Mouse (Mus musculus) megakaryocyte, adult 5-6 weeks (primary cell): ENCODE measurements at regions not wholly inside any gene's neighbourhood (a gene's known extent, or its start where the extent isn't known, plus 50 kb on each side); places are given as distances from the start of the nearest gene placed in this dataset.

Source experiments
- ATAC-seq: 2 replicates; pipeline ENCODE4 v1.8.0; 2016; ENCODE audit warnings: mild to moderate bottlenecking, inconsistent platforms; ENCODE audit not compliant: poor library complexity, severe bottlenecking

DNA sequence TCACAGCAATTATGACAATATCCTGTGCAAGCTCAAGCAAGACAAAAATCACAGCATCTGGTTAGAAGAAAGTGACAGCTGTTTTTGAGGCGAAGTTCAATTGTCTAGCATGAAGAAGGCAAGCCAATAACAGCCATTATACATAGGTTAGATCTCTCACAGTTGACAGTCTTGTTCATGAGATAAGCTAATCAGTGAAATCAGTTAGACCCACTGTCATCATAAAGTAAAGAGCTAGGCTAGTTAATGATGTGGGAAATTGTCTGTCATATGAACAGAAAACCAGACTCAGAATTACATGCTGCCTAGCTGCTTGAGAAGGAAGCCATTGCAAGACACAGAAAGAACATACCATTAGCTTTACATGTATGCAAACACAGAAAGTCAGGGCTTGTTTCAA, 470.2 kb upstream of the 5930422O12Rik start:
- ATAC-seq: no peak

DNA sequence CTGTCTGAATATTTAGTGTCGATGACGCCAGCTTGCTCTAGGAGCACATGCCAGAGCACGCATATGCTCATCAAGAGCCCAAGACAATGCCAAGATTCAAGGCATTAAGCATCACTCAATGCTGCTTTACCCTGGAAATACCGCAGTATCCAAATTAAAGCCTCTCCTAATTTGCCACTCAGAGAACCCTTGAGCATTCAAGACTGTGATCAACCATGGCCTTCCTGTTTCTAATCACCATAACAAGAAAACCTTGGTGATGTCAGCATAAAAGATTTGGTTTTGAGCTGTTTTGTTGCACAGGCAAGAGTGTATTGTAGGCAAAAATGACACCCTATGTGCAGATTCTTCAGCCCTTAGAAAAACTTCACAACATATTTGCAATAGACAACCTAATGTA, 469.7 kb upstream of the 5930422O12Rik start:
- ATAC-seq: no peak

DNA sequence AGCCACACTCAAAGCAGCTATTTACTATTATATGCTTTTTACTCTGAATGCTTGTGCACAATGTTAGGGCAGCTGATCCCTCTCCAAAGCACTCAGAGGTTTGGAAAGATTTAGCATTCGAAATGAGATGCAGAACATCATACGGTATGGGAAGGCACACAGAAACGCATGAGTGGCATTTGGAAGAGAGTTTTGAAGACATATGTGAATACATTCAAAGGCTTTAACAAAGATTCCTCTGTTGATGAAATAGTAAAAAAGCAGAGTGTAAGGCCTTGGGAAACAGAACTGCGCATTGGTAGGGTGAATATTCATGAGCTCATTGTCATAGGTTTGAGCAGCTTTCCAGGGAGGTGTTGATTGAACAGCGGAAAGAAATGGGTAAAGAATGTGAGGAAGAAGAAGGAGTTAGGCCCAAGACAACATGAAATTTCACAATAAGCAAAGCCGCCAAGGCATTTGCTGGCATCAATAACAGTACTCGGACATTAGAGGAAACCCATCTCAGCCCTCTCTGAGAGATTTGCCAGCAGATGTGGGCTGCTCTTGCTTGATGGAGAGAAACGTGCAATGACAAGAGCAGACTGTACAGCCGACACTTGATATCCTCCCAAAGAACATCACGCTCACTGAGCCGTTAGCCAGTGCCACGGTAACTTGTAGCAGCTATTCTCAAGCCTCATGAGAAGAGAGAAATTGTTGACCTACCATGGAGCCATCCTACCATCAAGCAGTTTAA, 469.0 kb upstream of the 5930422O12Rik start:
- no peak for ATAC-seq

DNA sequence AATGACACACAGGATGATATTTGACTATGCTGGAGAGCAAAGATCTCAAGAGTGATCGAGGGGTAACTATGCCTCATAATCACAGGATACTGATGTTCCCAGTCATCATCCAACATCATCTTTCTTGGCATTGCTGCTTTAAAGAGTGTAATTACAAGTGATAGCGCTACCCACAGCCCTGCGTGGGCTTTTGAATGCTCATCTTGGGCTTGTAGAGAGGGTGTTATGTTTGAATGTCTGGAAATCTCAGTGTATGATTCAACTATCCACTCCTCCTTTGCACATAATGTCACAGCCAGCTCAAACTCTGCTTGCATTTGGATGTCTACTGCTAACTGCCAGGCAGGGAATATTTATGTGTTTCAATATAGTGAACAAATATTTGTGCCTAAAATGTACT, 438.3 kb upstream of the 5930422O12Rik start:
- no peak for ATAC-seq

DNA sequence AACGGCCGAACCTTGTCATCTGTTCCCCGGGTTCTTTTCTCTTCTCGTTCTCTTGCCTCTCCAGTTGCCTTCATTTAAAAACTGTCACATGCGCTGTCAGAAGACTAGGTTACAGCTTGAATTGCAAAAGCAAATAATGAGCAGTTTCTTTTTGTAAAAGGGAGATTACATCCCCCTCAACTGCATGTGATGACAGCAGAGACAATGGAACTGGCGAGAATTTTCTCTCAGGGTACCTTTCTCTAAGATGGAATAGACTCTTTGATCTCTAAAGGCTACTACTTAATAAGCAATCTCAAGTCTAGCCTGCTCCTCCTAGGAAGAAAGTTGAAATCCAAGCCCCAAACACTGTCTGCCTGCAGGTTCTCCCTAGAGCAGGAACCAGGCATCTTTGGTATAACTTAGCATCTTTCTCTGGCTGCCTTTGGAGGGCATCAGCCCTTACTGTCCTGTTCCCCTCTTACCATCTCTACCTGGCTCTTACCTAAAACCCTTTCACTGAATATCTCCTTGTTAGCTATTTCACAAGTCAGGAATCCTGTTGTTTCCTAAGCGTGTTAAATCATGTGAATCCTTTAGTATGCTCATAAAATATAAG, 424.4 kb upstream of the 5930422O12Rik start:
- ATAC-seq: no peak

DNA sequence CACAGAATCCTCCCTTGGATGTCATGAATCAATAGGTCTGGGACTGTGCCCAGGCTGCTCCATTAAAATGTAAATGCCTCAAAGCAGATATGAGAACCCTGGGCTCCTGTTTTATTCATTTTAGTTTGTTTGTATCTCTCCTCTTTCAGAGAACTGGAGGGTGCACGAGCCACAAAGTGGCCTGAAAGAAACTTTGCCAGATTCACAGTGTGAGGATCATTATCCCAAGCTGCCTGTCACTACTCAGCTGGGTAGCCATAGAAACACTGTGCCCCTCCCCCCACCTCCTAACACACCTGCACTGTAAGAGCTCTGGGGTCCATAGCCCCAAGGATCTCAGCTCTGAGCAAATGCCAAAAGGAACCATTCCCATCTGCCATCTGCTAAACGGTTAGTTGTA, 423.9 kb upstream of the 5930422O12Rik start:
- ATAC-seq: no peak

DNA sequence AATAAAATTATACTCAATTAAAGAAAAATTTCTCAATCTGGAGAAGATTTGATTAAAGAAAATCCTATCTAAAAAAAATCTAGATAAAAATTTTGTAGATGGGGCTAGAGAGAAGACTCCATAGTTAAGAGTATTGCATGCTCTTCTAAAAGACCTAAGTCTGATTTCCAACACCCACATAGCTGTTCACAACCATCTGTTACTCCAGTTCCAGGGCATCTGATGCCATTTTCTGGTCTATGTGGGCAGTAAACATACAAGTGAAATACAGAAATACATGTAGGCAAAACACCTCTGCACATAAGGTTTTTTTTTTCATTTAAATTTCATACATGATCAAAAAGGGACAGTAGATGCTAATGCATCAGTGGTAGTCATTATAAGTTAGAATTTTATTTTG, 418.4 kb upstream of the 5930422O12Rik start:
- no peak for ATAC-seq

DNA sequence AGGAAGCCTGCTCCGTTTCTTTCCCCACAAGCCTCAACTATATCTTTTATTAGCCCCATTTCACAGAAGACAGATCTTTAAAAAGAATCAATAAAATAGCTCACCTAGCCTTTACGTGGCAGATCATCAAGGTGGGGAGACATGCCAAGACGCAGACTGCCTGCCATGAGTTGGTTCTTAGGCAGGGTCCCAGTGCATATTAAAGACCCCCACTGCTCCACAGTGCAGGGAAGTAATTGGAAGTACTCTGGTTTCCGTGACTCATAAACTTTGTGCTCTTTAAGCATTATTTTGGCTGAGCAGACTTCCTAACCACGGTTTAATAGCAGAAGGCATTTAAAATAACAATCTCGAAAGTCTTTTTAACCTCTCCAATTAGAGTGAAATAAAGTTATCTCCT, 415.7 kb upstream of the 5930422O12Rik start:
- no peak for ATAC-seq

DNA sequence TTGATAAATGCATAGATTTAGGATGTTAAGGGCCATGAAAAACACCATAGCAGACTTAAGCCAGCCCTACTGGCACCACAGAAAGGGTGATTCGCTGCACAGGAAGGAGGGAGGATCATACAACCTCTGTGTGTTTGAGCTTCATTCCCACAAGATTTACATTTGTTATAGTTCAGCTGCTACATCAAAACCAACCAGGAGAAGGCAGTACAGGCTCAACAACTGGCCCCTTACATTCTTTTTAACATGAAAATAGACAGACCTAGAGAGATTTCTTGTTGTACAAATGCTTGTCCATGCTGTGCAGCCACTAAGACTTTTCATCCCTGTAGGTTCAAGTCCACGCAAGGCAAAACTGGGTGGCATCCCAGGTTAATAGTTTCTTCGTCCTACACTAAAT, 412.6 kb upstream of the 5930422O12Rik start:
- ATAC-seq: no peak

DNA sequence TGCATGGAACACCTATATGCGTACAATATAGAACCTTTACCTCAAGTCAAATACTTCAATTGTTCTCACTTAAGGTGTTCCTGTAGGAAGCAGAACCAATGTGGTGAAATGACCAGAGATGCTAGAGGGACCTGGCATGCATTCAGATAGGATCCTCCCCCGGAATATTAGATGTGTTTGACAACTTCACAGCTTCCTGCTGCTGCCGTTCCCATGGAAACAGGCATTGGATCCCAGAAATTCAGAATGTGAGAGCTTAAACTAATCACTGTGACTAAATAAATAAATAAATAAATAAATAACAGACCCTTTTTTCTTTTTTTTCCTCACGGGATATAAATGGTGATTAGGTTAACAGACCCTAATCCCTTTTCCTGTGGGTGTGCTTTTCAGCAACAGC, 401.5 kb upstream of the 5930422O12Rik start:
- no peak for ATAC-seq

DNA sequence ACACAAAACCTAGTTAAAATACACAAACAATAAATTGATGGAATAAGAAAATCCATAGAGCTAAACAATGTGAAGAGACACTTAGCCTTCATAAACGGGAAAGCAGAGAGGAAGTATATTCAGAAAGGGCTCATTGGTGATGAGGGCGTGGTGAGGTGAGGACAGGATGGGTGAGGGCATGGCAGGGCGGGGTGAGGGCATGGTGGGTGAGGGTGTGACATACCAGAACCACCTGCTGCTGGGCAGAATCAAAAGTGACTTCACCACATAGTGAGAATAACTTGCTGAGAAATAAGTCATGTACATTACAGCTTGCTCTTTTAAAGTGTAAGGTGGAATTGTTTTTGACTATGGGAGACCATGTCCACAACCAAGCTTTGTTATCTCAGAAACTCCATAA, 399.1 kb upstream of the 5930422O12Rik start:
- no peak for ATAC-seq

DNA sequence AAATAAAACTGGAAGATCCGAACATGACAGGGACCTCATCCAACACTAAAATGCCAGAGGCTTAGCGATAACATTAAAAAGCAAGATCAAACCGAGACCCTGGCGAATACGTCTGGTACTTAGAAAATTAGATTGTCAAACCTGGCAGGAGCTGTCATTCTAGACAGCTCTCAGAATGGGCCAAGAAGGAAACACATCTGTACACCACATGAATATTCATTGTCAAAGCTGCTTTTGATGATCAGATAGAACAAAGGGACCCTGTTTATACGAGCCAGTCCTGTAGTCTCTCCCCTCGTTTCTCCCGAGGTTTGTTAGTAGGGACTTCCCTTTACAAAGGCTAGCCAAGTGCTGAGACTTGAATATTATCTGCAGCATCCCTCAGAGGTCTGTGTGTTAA, 376.5 kb upstream of the 5930422O12Rik start:
- no peak for ATAC-seq

DNA sequence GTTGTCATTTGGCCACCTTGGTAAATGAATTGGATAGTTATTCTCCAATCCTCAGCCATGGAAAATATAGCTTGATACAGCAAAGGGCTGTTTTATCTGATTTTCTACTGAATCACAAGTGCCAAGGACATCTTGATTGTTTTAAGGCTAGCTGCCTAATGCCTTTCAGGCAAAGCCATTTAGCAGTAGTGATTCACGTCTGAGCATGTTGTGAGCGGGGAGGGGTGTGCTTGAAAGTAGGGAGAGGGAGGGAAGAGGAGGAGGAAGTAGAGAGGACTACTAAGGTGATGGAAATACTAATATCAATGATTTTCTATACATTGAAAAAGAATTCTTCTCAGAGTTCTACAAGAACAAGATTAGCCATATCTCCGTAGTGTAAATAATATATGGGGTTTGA, 362.9 kb upstream of the 5930422O12Rik start:
- ATAC-seq: no peak

DNA sequence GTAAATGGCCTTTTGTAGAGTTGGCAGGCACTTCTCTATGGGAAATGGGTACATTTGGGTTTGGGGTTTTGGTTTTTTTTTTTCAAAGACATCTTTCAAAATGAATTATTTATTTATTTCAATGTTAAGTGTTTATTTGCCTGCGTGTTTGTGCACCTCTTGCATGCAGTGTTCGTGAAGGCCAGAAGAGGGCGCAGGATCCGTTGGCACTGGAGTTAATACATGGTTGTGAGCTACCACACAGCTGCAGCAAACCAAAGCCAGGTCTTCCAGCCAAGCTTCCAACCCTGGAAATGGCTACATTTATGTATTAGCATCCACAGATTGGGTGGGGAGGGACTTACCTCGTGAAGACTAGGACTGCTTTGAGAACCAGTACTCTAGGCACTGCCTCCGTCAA, 362.3 kb upstream of the 5930422O12Rik start:
- no peak for ATAC-seq

DNA sequence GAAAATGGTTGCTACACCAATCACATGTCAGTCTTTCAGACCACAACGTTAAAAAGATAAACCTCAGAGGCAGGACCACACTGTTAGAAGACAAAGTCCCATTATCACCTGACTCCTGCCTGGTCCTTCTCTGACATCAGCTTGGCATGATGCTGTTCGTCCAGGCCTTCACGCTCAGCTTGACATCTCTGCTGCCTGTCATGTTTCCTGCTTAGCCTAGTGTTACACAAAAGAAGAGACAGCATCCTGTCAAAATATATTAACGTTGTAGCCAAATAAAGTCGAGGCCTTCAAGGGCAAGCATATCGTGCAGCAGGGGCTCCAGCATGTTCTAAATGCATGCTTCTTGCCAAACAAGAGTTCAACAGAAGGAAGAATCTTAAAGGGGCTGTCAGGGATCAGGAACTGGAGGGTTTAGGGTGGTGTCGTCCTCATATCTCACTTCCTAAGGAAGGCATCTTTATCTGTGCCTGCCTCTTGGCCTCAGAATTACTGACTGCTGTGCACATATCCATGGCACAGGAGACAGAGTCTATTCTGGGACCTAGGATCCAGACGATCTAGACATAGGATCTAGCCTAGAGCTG, 361.0 kb upstream of the 5930422O12Rik start:
- ATAC-seq: no peak

DNA sequence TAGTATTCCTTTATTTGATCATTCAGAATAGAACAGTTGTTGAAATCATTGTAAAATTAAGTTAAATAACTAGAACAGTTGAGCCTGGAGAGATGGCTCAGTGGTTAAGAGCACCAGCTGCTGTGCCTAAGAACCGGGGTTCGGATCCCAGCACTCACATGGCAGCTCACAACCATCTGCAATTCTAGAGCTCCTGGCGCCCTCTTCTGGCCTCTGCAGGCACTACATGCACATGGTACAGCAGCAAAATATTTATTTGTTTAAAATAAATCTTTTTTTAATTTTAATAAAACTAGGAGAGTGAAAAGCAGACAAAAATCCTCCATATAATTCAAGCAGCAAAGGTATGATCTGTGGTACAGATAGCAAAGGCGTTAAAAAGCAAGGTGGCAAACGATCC, 360.0 kb upstream of the 5930422O12Rik start:
- no peak for ATAC-seq

DNA sequence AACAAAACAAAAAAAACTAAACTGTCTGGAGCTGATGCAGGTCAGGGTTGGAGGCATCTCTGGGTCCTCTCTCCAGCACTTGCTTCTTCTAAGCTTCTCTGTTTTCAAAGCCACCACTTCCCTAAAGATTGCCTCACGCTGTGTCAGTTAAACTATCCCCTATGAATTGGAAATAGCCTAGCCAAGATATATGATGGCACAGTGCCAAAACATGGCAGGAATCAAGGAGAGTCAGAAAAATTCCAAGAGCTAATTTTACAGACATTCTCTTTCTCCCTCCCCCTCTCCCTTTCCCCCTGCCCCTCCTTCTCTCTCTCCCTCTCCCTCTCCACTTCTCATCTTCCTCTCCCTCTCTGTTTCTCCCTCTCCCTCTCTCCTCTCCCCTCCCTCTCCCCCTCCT, 353.3 kb upstream of the 5930422O12Rik start:
- no peak for ATAC-seq

DNA sequence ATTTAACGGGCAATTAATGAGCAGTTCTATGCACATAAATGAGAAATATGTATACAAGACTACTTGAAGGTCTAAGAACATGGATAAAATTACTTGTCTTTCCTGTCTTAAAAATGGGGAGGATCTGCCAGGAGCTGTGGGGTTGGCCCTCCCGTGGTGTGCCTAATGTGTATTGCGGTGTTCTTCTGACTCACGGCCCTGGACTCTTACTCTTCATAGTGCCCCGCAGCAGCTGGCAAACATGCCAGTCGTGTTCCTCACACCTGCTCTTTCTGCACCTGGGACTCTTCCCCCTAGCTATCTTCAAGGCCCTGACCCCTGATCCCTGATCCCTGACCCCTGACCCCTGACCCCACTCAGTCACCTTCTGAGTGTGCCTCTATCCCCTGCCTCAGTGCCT, 352.3 kb upstream of the 5930422O12Rik start:
- ATAC-seq: no peak

DNA sequence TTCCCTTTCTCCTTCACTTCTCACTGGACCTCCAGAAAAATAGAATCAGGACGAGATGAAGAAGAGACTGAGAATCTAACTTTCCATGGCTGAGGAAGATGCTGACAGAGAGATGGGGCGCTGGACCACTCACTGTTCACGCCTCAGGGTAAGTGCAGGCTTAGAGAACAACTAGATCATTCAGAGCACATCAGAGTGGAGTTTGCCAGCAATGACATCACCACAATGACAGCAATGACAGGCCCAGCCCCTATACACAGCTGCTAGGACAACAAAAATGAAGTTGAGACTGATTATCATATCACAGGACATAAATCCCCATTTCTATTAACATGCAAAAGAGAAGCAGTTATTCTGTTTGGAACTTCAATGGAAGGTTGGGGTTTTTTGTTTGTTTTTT, 350.4 kb upstream of the 5930422O12Rik start:
- ATAC-seq: no peak

DNA sequence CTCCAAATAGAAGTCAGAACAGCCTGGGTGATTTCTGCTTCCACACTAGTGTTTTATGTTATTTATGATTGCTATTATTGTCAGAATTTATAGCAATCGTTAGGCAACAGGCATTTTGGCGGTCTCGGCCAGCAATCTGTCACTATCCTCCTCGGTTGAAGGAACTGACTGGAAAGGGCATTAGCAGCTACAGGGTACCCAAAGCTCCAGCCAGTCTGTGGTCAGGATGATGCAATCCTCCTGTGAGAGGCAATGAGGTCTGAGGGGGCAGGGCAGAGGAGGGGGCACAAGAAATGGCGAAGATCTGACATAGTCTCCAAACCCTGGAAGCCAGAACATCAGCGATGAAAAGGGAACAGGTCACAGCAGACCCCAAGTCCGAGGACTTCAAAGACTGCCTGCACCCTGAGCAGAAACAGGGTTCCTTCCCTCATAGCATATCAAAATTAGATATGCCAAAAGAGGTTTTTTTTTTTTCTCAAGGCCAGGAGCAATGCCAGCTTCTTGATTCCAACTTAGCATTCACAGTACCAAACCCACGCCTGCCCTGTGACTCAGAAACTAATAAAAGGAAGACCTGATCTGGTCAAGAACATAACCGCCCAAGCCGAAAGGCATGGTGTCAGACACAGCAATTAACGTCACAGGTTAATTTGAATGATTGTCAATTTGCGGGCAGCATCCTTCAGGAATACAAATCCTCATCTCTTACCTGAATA, 348.5 kb upstream of the 5930422O12Rik start:
- ATAC-seq: no peak

DNA sequence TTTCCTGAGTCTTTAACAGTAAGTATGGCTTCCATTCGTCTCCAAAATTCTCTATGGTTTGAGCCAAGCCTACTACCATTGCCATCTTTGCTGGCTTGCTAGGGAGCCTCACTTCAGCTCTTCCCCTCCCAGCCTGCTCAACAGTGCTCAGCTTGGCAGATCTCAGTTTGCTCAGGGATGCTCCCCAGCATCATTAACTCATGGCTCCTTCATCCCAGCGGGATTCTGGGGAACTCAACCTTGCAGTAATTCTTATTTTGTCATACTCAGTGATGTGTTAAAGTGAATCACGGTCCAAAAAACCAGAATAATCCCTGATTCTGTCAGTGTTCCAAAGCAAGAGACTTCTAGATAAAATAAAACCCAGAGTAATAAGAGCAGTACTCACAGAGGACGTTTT, 346.6 kb upstream of the 5930422O12Rik start:
- no peak for ATAC-seq

DNA sequence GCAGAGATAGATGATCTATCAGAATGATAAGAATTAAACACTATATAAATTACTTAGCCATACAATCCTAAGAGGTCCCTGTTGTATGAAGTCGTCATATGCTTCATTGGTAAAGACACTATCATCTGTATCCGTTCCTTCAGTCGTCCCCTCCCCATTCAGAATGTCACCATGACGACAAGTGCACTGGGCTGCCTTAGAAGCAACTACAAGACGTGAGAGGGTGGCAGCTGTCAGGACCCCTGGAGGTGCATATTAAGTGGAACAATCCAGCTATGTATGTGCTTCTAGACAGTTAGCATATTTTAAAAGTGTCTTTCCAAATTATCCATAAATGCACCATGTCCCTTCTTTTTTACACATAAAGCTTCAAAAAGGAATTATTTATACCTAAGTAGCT, 343.0 kb upstream of the 5930422O12Rik start:
- no peak for ATAC-seq
